Mouse (Mus musculus): ENCODE results near the gene Glra1. TPM values are rescaled to one million over a fixed set of nuclear protein-coding genes. Genes with fewer than 3 reads are reported as not detected.

The Glra1 gene
- not detected for total RNA-seq (2023)

DNA sequence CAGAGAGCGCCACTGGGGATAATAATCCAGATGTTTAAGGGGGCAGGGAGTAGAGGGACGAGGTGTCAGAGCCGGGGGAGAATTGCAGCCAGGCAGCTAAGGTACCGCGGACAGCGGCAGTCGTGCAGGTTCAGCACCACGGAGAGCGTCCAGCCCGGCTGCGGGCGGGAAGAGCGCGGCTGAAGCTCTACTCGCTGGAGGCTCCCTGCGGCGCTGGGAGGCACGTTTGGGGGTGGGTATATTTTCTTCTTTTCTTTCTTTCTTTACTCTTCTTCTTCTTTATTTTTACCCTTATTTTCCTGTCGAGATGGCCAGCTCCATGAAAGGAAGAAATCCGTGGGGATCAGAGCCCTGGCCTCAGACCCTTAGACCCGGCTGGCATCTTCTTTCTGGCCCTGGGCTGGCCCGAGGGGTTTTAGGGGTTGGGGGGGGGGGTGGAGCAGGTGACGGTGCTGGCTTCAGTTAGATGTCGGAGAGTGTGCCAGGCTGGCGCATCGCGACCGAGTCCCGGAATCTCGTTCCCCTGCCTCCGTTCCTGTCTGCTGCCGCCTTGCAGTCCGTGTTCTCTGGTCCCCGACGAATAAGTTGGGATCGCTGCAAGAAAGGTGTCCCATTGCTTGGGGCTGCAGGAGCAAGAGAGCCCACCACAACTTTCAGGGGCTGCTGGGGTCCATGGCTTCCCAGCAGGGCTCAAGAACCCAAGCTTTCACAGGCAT lies at the start of gene Glra1:
Gene Glra1, minus strand, starts transcription at position 391 of the 716 bp plus-strand sequence.

DNA sequence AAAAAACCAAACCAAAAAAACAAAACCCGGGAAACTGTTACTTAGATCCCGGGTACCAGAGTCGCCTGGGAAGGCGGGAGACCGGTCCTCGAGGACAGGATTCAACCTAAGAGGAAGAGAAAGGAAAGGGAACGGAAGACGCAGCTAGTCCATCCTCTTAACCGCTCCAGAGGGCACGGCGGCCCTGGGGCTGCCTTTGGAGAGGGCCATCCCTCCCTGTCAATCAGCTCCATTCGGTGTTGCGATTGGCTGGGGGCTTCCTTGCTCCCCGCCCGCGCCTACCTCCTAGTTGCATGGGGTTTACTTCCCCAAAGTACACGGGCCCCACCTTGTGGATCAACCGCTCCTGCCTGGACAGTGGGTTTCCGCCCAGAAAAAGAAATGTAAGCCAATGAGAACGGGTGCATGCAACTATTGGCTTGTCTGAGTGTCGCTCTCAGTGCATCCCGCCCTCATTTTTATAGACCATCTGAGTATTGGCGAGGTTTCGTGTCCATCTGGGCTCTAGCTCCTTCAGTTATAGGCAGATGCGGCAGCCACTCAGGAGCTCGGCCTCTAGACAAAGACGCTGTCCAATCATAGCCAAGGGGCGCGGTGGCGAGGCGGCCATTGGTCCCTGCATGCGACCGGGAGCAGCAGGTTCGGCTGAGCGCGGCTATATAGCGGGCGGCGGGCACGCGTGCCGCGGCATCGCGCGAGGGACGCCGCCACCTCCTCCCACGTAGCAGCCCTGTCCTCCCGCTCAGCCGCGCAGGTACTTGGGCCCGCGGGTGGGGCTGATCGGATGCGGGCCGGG lies 138.8 kb downstream of the Glra1 start, which contains the start of gene G3bp1:
Gene G3bp1, plus strand, starts transcription at position 638 of the 796 bp plus-strand sequence.

Other genes starting within 250 kb of the Glra1 start
- 10 to 100 TPM; 66.1 to 91.1 TPM for gene Sparc, start 185.0 kb downstream of the Glra1 start, total RNA-seq (2023)
- gene Atox1, start 147.0 kb downstream of the Glra1 start, total RNA-seq (2023), result 100 to 1,000 TPM; 126 to 139 TPM
- 10 to 100 TPM; 28.2 to 32.1 TPM for gene G3bp1, start 138.5 kb downstream of the Glra1 start, total RNA-seq (2023)

All from neutrophil, adult 83 days (primary cell).